8 mouse cellular contexts compared by ENCODE assay signal in the genomic region with DNA sequence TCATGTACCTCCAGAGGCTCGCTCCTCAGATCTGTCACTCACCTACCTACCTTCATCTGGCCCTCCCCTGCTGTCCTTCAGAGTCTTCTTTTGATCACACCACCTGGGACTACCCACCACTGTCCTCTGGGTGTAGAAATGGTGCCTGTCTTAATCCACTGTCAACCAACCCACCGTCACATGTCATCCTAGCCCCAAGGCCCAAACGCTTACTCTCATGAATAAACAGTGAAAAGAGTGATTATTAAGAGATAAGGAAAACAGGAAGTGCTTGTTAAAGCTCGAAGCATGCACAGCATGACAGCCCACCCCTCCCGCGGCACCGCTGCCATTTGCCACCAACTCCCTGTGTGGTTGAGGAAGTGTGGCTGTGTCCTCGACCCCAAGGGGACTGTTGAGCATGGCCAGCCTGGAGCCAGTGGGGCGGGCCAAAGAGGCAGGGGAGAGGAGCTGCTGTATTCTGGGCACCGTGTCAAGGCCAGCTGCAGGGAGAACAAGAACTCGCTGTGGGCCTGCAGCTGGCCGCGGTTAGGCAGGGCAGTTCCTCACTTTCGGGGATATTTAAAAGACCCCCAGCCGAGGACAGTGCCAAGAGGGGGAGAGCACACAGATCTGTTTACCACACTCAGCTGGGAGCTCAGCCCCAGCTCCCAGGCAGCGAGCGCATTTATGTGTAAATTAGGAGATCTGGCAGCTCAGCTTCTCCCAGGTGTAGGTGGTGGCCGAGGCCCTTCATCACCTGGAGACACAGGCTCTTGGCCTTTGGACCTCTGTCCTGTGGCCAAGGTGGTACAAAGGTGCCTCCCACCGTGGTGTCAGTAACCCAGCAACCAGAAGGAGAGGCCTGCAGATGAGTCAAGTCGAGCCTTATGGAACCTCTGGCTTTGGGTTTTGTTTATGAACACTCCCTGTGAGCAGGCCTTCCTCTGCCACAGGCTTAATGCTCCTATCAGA.
DNase-seq lines count a peak whose midpoint lies in the region; ATAC-seq lines count a peak whose summit lies in the region.

No protein-coding gene starts in this region.

- H3K9ac ChIP-seq in forebrain, embryonic 14.5 days (ENCODE audit: low read length): no peak overlapping the region
- H3K9ac ChIP-seq in heart, embryonic 15.5 days: no peak overlapping the region
- no peak overlapping the region for H3K9ac ChIP-seq in kidney, embryonic 16.5 days (replicated peaks; ENCODE audit: low read length)
- H3K9ac ChIP-seq in neural tube, embryonic 14.5 days (replicated peaks; ENCODE audit: low read depth, low read length): no peak overlapping the region

- H3K4me3 ChIP-seq in forebrain, embryonic 14.5 days (ENCODE audit: low read depth, low read length): no peak overlapping the region
- no peak overlapping the region for H3K4me3 ChIP-seq in heart, embryonic 15.5 days
- H3K4me3 ChIP-seq in kidney, embryonic 16.5 days (ENCODE audit: low read length): no peak overlapping the region
- no peak overlapping the region for H3K4me3 ChIP-seq in neural tube, embryonic 14.5 days (ENCODE audit: low read depth, low read length)

- H3K4me1 ChIP-seq in forebrain, embryonic 14.5 days (ENCODE audit: control insufficient read depth, insufficient read depth, low read length): peaks cover 9% of the 10 kb centered on the region
- H3K4me1 ChIP-seq in heart, embryonic 15.5 days (replicated peaks): peaks cover 13% of the 10 kb centered on the region
- H3K4me1 ChIP-seq in kidney, embryonic 16.5 days (ENCODE audit: insufficient read depth, low read length): peaks cover 10% of the 10 kb centered on the region
- H3K4me1 ChIP-seq in neural tube, embryonic 14.5 days (ENCODE audit: control insufficient read depth, insufficient read depth, low read length): peaks cover 6% of the 10 kb centered on the region; the same call in 1 of the 2 replicates

- no peaks in the 10 kb centered on the region for H3K36me3 ChIP-seq in forebrain, embryonic 14.5 days (ENCODE audit: control insufficient read depth, insufficient read depth, low read length)
- H3K36me3 ChIP-seq in heart, embryonic 15.5 days: no peaks in the 10 kb centered on the region
- no peaks in the 10 kb centered on the region for H3K36me3 ChIP-seq in kidney, embryonic 16.5 days (ENCODE audit: insufficient read depth, low read length)
- no peaks in the 10 kb centered on the region for H3K36me3 ChIP-seq in neural tube, embryonic 14.5 days (ENCODE audit: control insufficient read depth, insufficient read depth, low read length)

- H3K27me3 ChIP-seq in forebrain, embryonic 14.5 days (replicated peaks; ENCODE audit: control insufficient read depth, insufficient read depth, low read length): no peaks in the 10 kb centered on the region
- H3K27me3 ChIP-seq in heart, embryonic 15.5 days: no peaks in the 10 kb centered on the region
- no peaks in the 10 kb centered on the region for H3K27me3 ChIP-seq in kidney, embryonic 16.5 days (ENCODE audit: insufficient read depth, low read length)
- H3K27me3 ChIP-seq in neural tube, embryonic 14.5 days (ENCODE audit: control insufficient read depth, insufficient read depth, low read length): no peaks in the 10 kb centered on the region

- peak; percentile 9 for DNase-seq in thymus, postnatal 0 days (ENCODE audit: low spot score)
- DNase-seq in thymus, postnatal 4 days: no peak
- DNase-seq in forebrain, embryonic 14.5 days (ENCODE audit: low spot score): peak; percentile 76
- DNase-seq in liver: peak; percentile 40
- DNase-seq in urinary bladder, postnatal 4 days (ENCODE audit: low spot score in 2 of 2): peak; percentile 68 to 70

- no peak overlapping the region for H3K27ac ChIP-seq in forebrain, embryonic 14.5 days (ENCODE audit: low read depth, low read length)
- peak overlapping the region; percentile 59 for H3K27ac ChIP-seq in heart, embryonic 15.5 days
- peak overlapping the region; percentile 35; the same call in 1 of the 2 replicates for H3K27ac ChIP-seq in kidney, embryonic 16.5 days (ENCODE audit: low read length)
- H3K27ac ChIP-seq in neural tube, embryonic 14.5 days (ENCODE audit: low read depth, low read length): 0 out of 2 replicates have a peak overlapping the region, but pooled peaks have one; percentile 16

- no peaks in the 10 kb centered on the region for H3K9me3 ChIP-seq in forebrain, embryonic 14.5 days (replicated peaks; ENCODE audit: control insufficient read depth, low read length)
- no peaks in the 10 kb centered on the region for H3K9me3 ChIP-seq in heart, embryonic 15.5 days (replicated peaks)
- no peaks in the 10 kb centered on the region for H3K9me3 ChIP-seq in kidney, embryonic 16.5 days (ENCODE audit: low read length)
- no peaks in the 10 kb centered on the region for H3K9me3 ChIP-seq in neural tube, embryonic 14.5 days (ENCODE audit: control insufficient read depth, low read length)

- ATAC-seq in forebrain, embryonic 14.5 days: peak; percentile 78
- ATAC-seq in heart, embryonic 15.5 days (replicated peaks; ENCODE audit: insufficient number of reproducible peaks, insufficient read depth, low FRiP score, low read depth): peak; percentile 80; the same call in 1 of the 2 replicates
- peak; percentile 87 for ATAC-seq in kidney, embryonic 16.5 days (ENCODE audit: low FRiP score, low TSS enrichment)
- peak; percentile 89 for ATAC-seq in neural tube, embryonic 14.5 days (ENCODE audit: low read depth)

- WGBS in forebrain, embryonic 14.5 days: 11% methylated on average over 20 of the region's 20 CpGs
- WGBS in heart, embryonic 15.5 days: 17% methylated on average over 20 of the region's 20 CpGs
- WGBS in kidney, embryonic 16.5 days: 14% methylated on average over 20 of the region's 20 CpGs
- 12% methylated on average over 20 of the region's 20 CpGs for WGBS in neural tube, embryonic 14.5 days

- 0 out of 2 replicates have a peak overlapping the region, but pooled peaks have one; percentile 2 for H3K4me2 ChIP-seq in forebrain, embryonic 14.5 days (ENCODE audit: low read length)
- H3K4me2 ChIP-seq in heart, embryonic 15.5 days: peak overlapping the region; percentile 19; the same call in 1 of the 2 replicates
- no peak overlapping the region for H3K4me2 ChIP-seq in kidney, embryonic 16.5 days (replicated peaks; ENCODE audit: low read depth, low read length)
- H3K4me2 ChIP-seq in neural tube, embryonic 14.5 days (ENCODE audit: low read depth, low read length): peak overlapping the region; percentile 11; the same call in 1 of the 2 replicates
